Mouse (Mus musculus) hindbrain, embryonic 11.5 days (tissue): ENCODE measurements around the gene Setd1a. TPM values are rescaled to one million over a fixed set of nuclear protein-coding genes. Genes with fewer than 3 reads are reported as not detected.

Experiments
- ATAC-seq: fragments of 200-750 bp; cut with Nextera tagmentation; 2 replicates; pipeline ENCODE4 v1.8.0; 2017; ENCODE audit warnings: mild to moderate bottlenecking, moderate TSS enrichment, moderate library complexity; ENCODE audit not compliant: low FRiP score
- DNase-seq: peaks from one replicate; pipeline ENCODE4 v3.0.0-alpha.2; 2015; ENCODE audit warnings: low spot score
- H3K27ac ChIP-seq: fragments of 300-500 bp; sonication (generic); 2 replicates; pipeline ENCODE4 v1.5.1; 2014; ENCODE audit warnings: mild to moderate bottlenecking, low read depth, low read length
- H3K27me3 ChIP-seq: fragments of 300-500 bp; sonication (generic); 2 replicates; pipeline ENCODE4 v1.6.1; 2014; ENCODE audit warnings: mild to moderate bottlenecking, low read length, moderate library complexity, mixed read lengths; ENCODE audit not compliant: control insufficient read depth, insufficient read depth
- H3K36me3 ChIP-seq: fragments of 300-500 bp; sonication (generic); 2 replicates; pipeline ENCODE4 v1.6.1; 2014; ENCODE audit warnings: mild to moderate bottlenecking, low read length, moderate library complexity, mixed read lengths; ENCODE audit not compliant: control insufficient read depth, insufficient read depth
- H3K4me1 ChIP-seq: fragments of 300-500 bp; sonication (generic); replicated peaks from 2 replicates; pipeline ENCODE4 v1.6.1; 2014; ENCODE audit warnings: low read length, mixed read lengths; ENCODE audit not compliant: control insufficient read depth, insufficient read depth
- H3K4me2 ChIP-seq: fragments of 300-500 bp; sonication (generic); replicated peaks from 2 replicates; pipeline ENCODE4 v1.6.1; 2014; ENCODE audit warnings: mild to moderate bottlenecking, low read depth, low read length
- H3K4me3 ChIP-seq: fragments of 300-500 bp; sonication (generic); 2 replicates; pipeline ENCODE4 v1.5.1; 2014; ENCODE audit warnings: low read depth, low read length
- H3K9ac ChIP-seq: fragments of 300-500 bp; sonication (generic); 2 replicates; pipeline ENCODE4 v1.6.1; 2014; ENCODE audit warnings: low read depth, low read length
- H3K9me3 ChIP-seq: fragments of 300-500 bp; sonication (generic); 2 replicates; pipeline ENCODE4 v1.6.1; 2016; ENCODE audit warnings: low read length; ENCODE audit not compliant: control insufficient read depth
- WGBS: fragments of 180-500 bp; shearing (Covaris S2); extraction: QIAGEN DNeasy Blood & Tissue Kit; methylation state at CpG from one replicate; pipeline ENCODE4 v1.1.7; 2014; 5-methylcytosine and 5-hydroxymethylcytosine counted together
- polyA plus RNA-seq: library from polyadenylated mRNA; unstranded; fragments of >200 nt; fragmentation: Nextera tagmentation; extraction: Ambion mirVana; gene quantifications from 2 replicates; pipeline ENCODE4 v1.2.1, GENCODE M21; 2014

The Setd1a gene
- polyA plus RNA-seq, 1 experiment from 2014 or later = 22.4 TPM

DNA sequence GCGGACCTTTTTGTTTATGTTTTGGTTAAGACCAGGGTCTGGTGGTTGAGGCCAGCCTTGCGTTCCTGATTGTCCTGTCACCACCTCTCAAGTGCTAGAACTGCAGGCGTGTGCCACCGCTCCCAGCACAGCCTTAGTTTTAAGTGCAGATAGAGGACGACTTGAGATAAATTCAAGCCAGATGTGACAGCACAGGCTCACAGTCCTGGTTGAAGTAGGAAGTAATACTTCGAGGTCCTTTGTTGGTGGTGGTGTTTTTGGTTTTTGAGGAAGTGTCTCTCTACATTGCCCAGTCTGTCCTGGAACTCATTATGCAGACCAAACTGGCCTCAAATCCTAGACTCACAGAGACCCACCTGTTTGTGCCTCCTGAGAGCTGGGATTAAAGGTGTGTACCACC is 16.8 kb upstream of the Setd1a start:
- no peak overlapping the region for H3K4me2 ChIP-seq
- H3K4me1 ChIP-seq = no peaks in the 10 kb centered on the region
- H3K27me3 ChIP-seq = no peaks in the 10 kb centered on the region
- DNase-seq = no peak
- ATAC-seq = no peak
- H3K9me3 ChIP-seq = no peaks in the 10 kb centered on the region
- H3K9ac ChIP-seq = no peak overlapping the region
- no peak overlapping the region for H3K27ac ChIP-seq
- 69% methylated on average over 6 of the region's 6 CpGs for WGBS
- H3K4me3 ChIP-seq = no peak overlapping the region
- peaks cover 11% of the 10 kb centered on the region; the same call in 1 of the 2 replicates for H3K36me3 ChIP-seq

DNA sequence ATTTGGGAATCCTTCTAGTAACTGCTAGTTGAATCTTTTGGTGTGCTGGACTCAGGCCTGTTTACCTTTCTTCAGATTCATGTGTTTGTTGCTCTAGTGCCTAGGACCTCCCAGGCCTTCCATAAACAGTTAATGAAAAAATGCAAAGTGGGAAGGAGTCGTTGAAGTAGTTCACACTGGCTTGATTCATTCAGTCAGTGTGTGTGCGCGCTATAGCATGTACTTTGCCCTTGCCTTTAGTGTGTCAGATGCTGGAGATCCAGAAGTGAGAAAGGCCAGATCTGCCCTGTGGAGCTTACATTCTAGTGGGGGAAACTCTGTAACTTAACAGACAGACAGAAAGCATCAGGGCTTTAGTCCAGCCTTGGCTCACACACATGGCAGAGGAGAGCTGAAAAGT is 16.0 kb upstream of the Setd1a start:
- Histone ChIP-seq H3K36me3 (peaks cover 11% of the 10 kb centered on the region; the same call in 1 of the 2 replicates), H3K9me3 (no peaks in the 10 kb centered on the region), H3K27ac (no peak overlapping the region), H3K4me3 (no peak overlapping the region), H3K9ac (no peak overlapping the region), H3K27me3 (no peaks in the 10 kb centered on the region), H3K4me2 (no peak overlapping the region), H3K4me1 (no peaks in the 10 kb centered on the region)
- DNase-seq (no peak), ATAC-seq (no peak)
- WGBS = 90% methylated on average over 3 of the region's 3 CpGs

GRCm38 (mm10) chr7:127761026-127761425 is 15.4 kb upstream of the Setd1a start:
- DNase-seq = peak; percentile 81
- ATAC-seq = no peak
- no peaks in the 10 kb centered on the region for H3K9me3 ChIP-seq
- H3K4me2 ChIP-seq = no peak overlapping the region
- no peak overlapping the region for H3K4me3 ChIP-seq
- WGBS = 49% methylated on average over 7 of the region's 7 CpGs
- H3K36me3 ChIP-seq = peaks cover 11% of the 10 kb centered on the region; the same call in 1 of the 2 replicates
- no peak overlapping the region for H3K27ac ChIP-seq
- no peaks in the 10 kb centered on the region for H3K4me1 ChIP-seq
- no peak overlapping the region for H3K9ac ChIP-seq
- no peaks in the 10 kb centered on the region for H3K27me3 ChIP-seq

DNA sequence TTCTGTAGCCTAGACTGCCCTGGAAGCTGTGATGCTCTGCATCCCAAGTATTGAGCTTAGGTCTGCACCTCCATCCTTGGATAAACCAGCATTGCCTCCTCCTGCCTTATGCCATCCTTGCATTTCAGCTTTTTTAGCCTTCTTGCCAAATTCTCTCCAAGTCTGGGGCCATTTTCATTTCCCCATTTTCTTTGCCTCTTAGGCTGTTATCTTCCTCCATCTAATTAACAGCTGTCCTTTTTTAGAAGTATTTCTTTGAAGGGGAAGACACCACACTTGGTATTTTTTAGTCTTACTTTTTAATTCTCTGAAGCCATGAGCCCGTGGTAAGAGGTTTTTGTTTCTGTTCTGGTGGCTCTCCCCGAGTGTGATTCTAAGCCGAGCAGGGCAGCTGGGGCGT is 12.8 kb upstream of the Setd1a start:
- Histone ChIP-seq H3K4me1 (0 out of 2 replicates have a peak, but pooled peaks cover 1% of the 10 kb centered on the region), H3K27me3 (no peaks in the 10 kb centered on the region), H3K9ac (no peak overlapping the region), H3K4me3 (no peak overlapping the region), H3K9me3 (no peaks in the 10 kb centered on the region), H3K27ac (no peak overlapping the region), H3K36me3 (peaks cover 14% of the 10 kb centered on the region), H3K4me2 (no peak overlapping the region)
- WGBS = 92% methylated on average over 4 of the region's 4 CpGs
- no peak for ATAC-seq
- no peak for DNase-seq

GRCm38 (mm10) chr7:127765756-127766155 is 10.7 kb upstream of the Setd1a start:
- Histone ChIP-seq H3K36me3 (peaks cover 14% of the 10 kb centered on the region), H3K4me2 (no peak overlapping the region), H3K9ac (no peak overlapping the region), H3K27me3 (no peaks in the 10 kb centered on the region), H3K9me3 (no peaks in the 10 kb centered on the region), H3K4me1 (peaks cover 6% of the 10 kb centered on the region; the same call in 1 of the 2 replicates), H3K27ac (no peak overlapping the region), H3K4me3 (no peak overlapping the region)
- ATAC-seq (no peak), DNase-seq (no peak)
- 84% methylated on average over 2 of the region's 2 CpGs for WGBS

- Histone ChIP-seq H3K4me2 (no peak overlapping the region), H3K4me3 (no peak overlapping the region), H3K4me1 (peaks cover 6% of the 10 kb centered on the region; the same call in 1 of the 2 replicates), H3K27ac (no peak overlapping the region), H3K36me3 (peaks cover 14% of the 10 kb centered on the region), H3K9me3 (no peaks in the 10 kb centered on the region), H3K9ac (no peak overlapping the region), H3K27me3 (no peaks in the 10 kb centered on the region)
- WGBS = 85% methylated on average over 17 of the region's 17 CpGs
- no peak for DNase-seq
- ATAC-seq = no peak
These were observed 9.4 kb upstream of the Setd1a start for GRCm38 (mm10) chr7:127766851-127767609.

DNA sequence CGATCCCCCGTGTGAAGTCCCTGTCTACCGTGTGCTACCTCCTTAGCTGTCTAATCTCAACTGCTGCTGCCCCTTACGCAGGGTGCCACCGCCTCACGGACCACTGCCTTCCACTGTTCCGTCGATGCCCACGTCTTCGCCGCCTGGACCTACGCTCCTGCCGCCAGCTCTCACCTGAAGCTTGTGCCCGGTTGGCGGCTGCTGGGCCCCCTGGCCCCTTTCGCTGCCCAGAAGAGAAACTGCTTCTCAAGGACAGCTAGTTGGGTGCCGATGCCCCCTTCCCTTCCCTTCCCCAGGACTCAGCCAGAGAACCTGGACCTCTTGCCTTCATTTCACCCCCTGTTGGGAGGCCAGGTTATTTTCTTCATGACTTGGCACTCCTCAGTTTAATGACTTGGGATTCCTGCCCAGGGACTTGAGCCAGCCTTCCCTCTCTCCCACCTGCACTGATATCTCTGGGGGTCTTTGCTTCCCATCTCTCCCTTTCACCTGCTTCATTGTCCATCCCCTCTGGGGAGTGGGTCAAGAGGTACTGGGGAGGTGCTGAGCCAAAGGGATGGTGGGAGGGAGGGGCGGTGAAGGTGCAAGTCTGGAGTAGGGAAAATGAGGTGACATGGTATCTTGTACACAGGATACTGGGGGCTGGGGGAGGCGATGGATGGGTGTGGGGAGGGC is 8.7 kb upstream of the Setd1a start:
- no peak for ATAC-seq
- H3K36me3 ChIP-seq = peaks cover 14% of the 10 kb centered on the region

GRCm38 (mm10) chr7:127768346-127768996 is 8.0 kb upstream of the Setd1a start:
- ATAC-seq (no peak), DNase-seq (no peak)
- WGBS = 49% methylated on average over 13 of the region's 13 CpGs
- no peak overlapping the region for H3K4me3 ChIP-seq
- H3K27me3 ChIP-seq = no peaks in the 10 kb centered on the region
- peaks cover 6% of the 10 kb centered on the region; the same call in 1 of the 2 replicates for H3K4me1 ChIP-seq
- H3K27ac ChIP-seq = no peak overlapping the region
- no peaks in the 10 kb centered on the region for H3K9me3 ChIP-seq
- H3K36me3 ChIP-seq = peaks cover 14% of the 10 kb centered on the region
- no peak overlapping the region for H3K9ac ChIP-seq
- peak overlapping the region; percentile 72; the same call in 1 of the 2 replicates for H3K4me2 ChIP-seq

More for the DNA sequence above, 8.7 kb upstream of the Setd1a start:
- Histone ChIP-seq H3K9ac (no peak overlapping the region), H3K4me3 (no peak overlapping the region), H3K4me1 (peaks cover 6% of the 10 kb centered on the region; the same call in 1 of the 2 replicates), H3K27me3 (no peaks in the 10 kb centered on the region), H3K9me3 (no peaks in the 10 kb centered on the region), H3K27ac (no peak overlapping the region), H3K4me2 (no peak overlapping the region)
- DNase-seq = no peak
- 93% methylated on average over 19 of the region's 19 CpGs for WGBS
